Mouse (Mus musculus): ENCODE measurements around the gene C2cd4a.

GRCm38 (mm10) chr9:67786311-67786710 lies 45.8 kb downstream of the C2cd4a start:
- TF ChIP-seq EP300 (IDR thresholded peaks at IDR 0.05; ENCODE audit: low read depth) (no peak), CTCF (IDR thresholded peaks at IDR 0.05; ENCODE audit: low read depth) (no peak)

Data from heart, postnatal 0 days (tissue).